Mouse (Mus musculus) intestine, embryonic 15.5 days (tissue): ENCODE results near the gene Ppm1l. TPM values are rescaled to one million over a fixed set of nuclear protein-coding genes. Genes with fewer than 3 reads are reported as not detected.
"Not testable (repeated sequence)": the region's sequence is repeated elsewhere in the genome, so short reads cannot be mapped to it uniquely, and the experiment has no call there.

ENCODE experiments used
- ATAC-seq: fragments of 200-750 bp; cut with Nextera tagmentation; 2 replicates; pipeline ENCODE4 v1.8.0; 2017; ENCODE audit warnings: moderate TSS enrichment, moderate library complexity
- H3K27ac ChIP-seq: fragments of 300-500 bp; sonication (generic); 2 replicates; pipeline ENCODE4 v1.5.1; 2015; ENCODE audit warnings: mild to moderate bottlenecking, inconsistent platforms
- H3K27me3 ChIP-seq: fragments of 300-500 bp; sonication (generic); replicated peaks from 2 replicates; pipeline ENCODE4 v1.6.1; 2015; ENCODE audit warnings: inconsistent platforms
- H3K36me3 ChIP-seq: fragments of 300-500 bp; sonication (generic); 2 replicates; pipeline ENCODE4 v1.6.1; 2015; ENCODE audit warnings: inconsistent platforms
- H3K4me1 ChIP-seq: fragments of 300-500 bp; sonication (generic); replicated peaks from 2 replicates; pipeline ENCODE4 v1.6.1; 2015; ENCODE audit warnings: inconsistent platforms
- H3K4me2 ChIP-seq: fragments of 300-500 bp; sonication (generic); replicated peaks from 2 replicates; pipeline ENCODE4 v1.6.1; 2015; ENCODE audit warnings: mild to moderate bottlenecking, inconsistent platforms
- H3K4me3 ChIP-seq: fragments of 300-500 bp; sonication (generic); replicated peaks from 2 replicates; pipeline ENCODE4 v1.5.1; 2015; ENCODE audit warnings: inconsistent platforms
- H3K9ac ChIP-seq: fragments of 300-500 bp; sonication (generic); 2 replicates; pipeline ENCODE4 v1.6.1; 2015; ENCODE audit warnings: inconsistent platforms
- H3K9me3 ChIP-seq: fragments of 300-500 bp; sonication (generic); 2 replicates; pipeline ENCODE4 v1.6.1; 2016; ENCODE audit warnings: inconsistent platforms
- WGBS: fragments of 180-500 bp; shearing (Covaris S2); methylation state at CpG from one replicate; pipeline ENCODE4 v1.1.7; 2015; 5-methylcytosine and 5-hydroxymethylcytosine counted together
- polyA plus RNA-seq: library from polyadenylated mRNA; unstranded; fragments of >200 nt; fragmentation: Nextera tagmentation; extraction: Ambion mirVana; gene quantifications from 2 replicates; pipeline ENCODE4 v1.2.1, GENCODE M21; 2015

Gene Ppm1l
- polyA plus RNA-seq, 1 experiment from 2014 or later = 5.8 TPM

GRCm38 (mm10) chr3:69545017-69545416 lies 228.4 kb downstream of the Ppm1l start:
- Histone ChIP-seq H3K27ac (no peak overlapping the region), H3K4me3 (no peak overlapping the region), H3K4me1 (no peaks in the 10 kb centered on the region), H3K9ac (no peak overlapping the region), H3K27me3 (no peaks in the 10 kb centered on the region), H3K9me3 (no peaks in the 10 kb centered on the region), H3K4me2 (no peak overlapping the region), H3K36me3 (no peaks in the 10 kb centered on the region)
- 70% methylated on average over 5 of the region's 5 CpGs for WGBS
- ATAC-seq = no peak

- H3K36me3 ChIP-seq = no peaks in the 10 kb centered on the region
- H3K9me3 ChIP-seq = no peaks in the 10 kb centered on the region
- H3K27me3 ChIP-seq = no peaks in the 10 kb centered on the region
- no peak overlapping the region for H3K4me3 ChIP-seq
- H3K9ac ChIP-seq = no peak overlapping the region
- no peak for ATAC-seq
- no peak overlapping the region for H3K4me2 ChIP-seq
- no peaks in the 10 kb centered on the region for H3K4me1 ChIP-seq
- 75% methylated on average over 22 of the region's 22 CpGs for WGBS
- H3K27ac ChIP-seq = no peak overlapping the region
Observed at GRCm38 (mm10) chr3:69548704-69549455, 232.2 kb downstream of the Ppm1l start.

DNA sequence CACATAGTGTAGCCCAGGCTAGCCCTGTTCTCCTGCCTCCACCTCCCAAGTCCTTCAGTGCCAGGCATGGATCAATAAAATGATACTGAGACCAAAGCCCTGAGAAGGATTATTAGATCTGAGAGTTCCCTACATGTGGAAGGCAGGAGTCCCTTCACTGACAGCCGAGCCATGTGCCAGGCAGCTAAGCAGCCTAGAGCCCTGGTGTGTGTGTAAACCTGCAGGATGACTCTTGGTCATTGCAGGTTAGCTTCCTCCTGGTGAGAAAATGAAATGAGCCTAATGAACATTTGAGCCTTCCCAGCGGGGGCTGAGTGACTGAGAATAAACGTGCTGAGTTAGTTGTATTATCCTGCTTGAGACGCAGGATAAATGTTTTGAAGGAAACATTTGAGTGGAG lies 232.9 kb downstream of the Ppm1l start:
- no peak overlapping the region for H3K4me3 ChIP-seq
- no peak overlapping the region for H3K4me2 ChIP-seq
- no peak for ATAC-seq
- no peaks in the 10 kb centered on the region for H3K9me3 ChIP-seq
- H3K36me3 ChIP-seq = no peaks in the 10 kb centered on the region
- no peaks in the 10 kb centered on the region for H3K4me1 ChIP-seq
- 78% methylated on average over 4 of the region's 4 CpGs for WGBS
- no peak overlapping the region for H3K27ac ChIP-seq
- H3K27me3 ChIP-seq = no peaks in the 10 kb centered on the region
- no peak overlapping the region for H3K9ac ChIP-seq

- Histone ChIP-seq H3K4me3 (no peak overlapping the region), H3K4me1 (peaks cover 5% of the 10 kb centered on the region; the same call in 1 of the 2 replicates), H3K27ac (no peak overlapping the region), H3K36me3 (no peaks in the 10 kb centered on the region), H3K4me2 (no peak overlapping the region), H3K27me3 (no peaks in the 10 kb centered on the region), H3K9ac (no peak overlapping the region), H3K9me3 (no peaks in the 10 kb centered on the region)
- ATAC-seq = no peak
- 86% methylated on average over 6 of the region's 6 CpGs for WGBS
Observed at GRCm38 (mm10) chr3:69555511-69555910, 238.8 kb downstream of the Ppm1l start.

- Histone ChIP-seq H3K4me3 (no peak overlapping the region), H3K9me3 (no peaks in the 10 kb centered on the region), H3K4me2 (no peak overlapping the region), H3K36me3 (no peaks in the 10 kb centered on the region), H3K27ac (no peak overlapping the region), H3K9ac (no peak overlapping the region), H3K4me1 (peaks cover 5% of the 10 kb centered on the region; the same call in 1 of the 2 replicates), H3K27me3 (no peaks in the 10 kb centered on the region)
- ATAC-seq = no peak
- 81% methylated on average over 12 of the region's 12 CpGs for WGBS
Observed at GRCm38 (mm10) chr3:69556092-69556778, 239.6 kb downstream of the Ppm1l start.

- Histone ChIP-seq H3K27ac (no peak overlapping the region), H3K9ac (no peak overlapping the region), H3K36me3 (no peaks in the 10 kb centered on the region), H3K4me1 (peaks cover 5% of the 10 kb centered on the region; the same call in 1 of the 2 replicates), H3K9me3 (no peaks in the 10 kb centered on the region), H3K4me3 (no peak overlapping the region), H3K4me2 (no peak overlapping the region), H3K27me3 (no peaks in the 10 kb centered on the region)
- ATAC-seq = no peak
- WGBS = 62% methylated on average over 6 of the region's 6 CpGs
Observed at GRCm38 (mm10) chr3:69559316-69559974, 242.8 kb downstream of the Ppm1l start.

- Histone ChIP-seq H3K9ac (no peak overlapping the region), H3K36me3 (no peaks in the 10 kb centered on the region), H3K27me3 (no peaks in the 10 kb centered on the region), H3K4me3 (no peak overlapping the region), H3K4me2 (no peak overlapping the region), H3K27ac (no peak overlapping the region), H3K4me1 (peaks cover 5% of the 10 kb centered on the region; the same call in 1 of the 2 replicates), H3K9me3 (no peaks in the 10 kb centered on the region)
- ATAC-seq = no peak; the same call in 1 of the 2 replicates
- 52% methylated on average over 7 of the region's 7 CpGs for WGBS
Observed at GRCm38 (mm10) chr3:69559975-69560330, 243.3 kb downstream of the Ppm1l start.

DNA sequence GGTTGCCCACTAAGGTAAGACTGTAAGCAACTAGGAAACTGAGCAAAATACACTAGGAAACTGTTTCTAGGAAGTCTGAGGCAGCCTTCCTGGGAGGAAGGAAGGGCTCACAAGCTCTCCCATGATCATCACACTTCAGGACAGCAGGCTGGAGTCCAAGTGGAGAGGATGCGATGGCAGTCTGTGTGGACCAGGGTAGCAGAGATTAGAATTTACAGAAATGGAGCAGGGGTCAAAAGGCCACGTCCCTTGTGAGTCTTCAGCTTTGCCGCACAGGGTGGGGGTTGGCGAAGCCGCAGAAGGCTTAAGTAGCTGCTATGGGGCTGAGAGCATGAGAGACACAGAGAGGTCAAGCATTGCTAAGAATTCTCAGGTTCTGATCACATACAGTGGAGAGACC lies 245.0 kb downstream of the Ppm1l start:
- Histone ChIP-seq H3K36me3 (no peaks in the 10 kb centered on the region), H3K27me3 (no peaks in the 10 kb centered on the region), H3K9ac (no peak overlapping the region), H3K4me3 (no peak overlapping the region), H3K27ac (no peak overlapping the region), H3K4me2 (no peak overlapping the region), H3K9me3 (no peaks in the 10 kb centered on the region), H3K4me1 (peaks cover 5% of the 10 kb centered on the region; the same call in 1 of the 2 replicates)
- WGBS = 63% methylated on average over 5 of the region's 5 CpGs
- ATAC-seq = no peak

- Histone ChIP-seq H3K27me3 (no peaks in the 10 kb centered on the region), H3K27ac (no peak overlapping the region), H3K9ac (no peak overlapping the region), H3K4me2 (no peak overlapping the region), H3K36me3 (no peaks in the 10 kb centered on the region), H3K4me1 (peaks cover 3% of the 10 kb centered on the region; the same call in 1 of the 2 replicates), H3K4me3 (no peak overlapping the region), H3K9me3 (no peaks in the 10 kb centered on the region)
- no peak for ATAC-seq
- WGBS = 81% methylated on average over 6 of the region's 6 CpGs
Observed at GRCm38 (mm10) chr3:69563406-69563805, 246.7 kb downstream of the Ppm1l start.

GRCm38 (mm10) chr3:69565586-69565985 lies 248.9 kb downstream of the Ppm1l start:
- not testable (repeated sequence) for H3K4me1 ChIP-seq, H3K9me3 ChIP-seq, H3K27ac ChIP-seq, H3K36me3 ChIP-seq, H3K4me2 ChIP-seq, ATAC-seq, H3K4me3 ChIP-seq, H3K27me3 ChIP-seq, H3K9ac ChIP-seq
- 95% methylated on average over 1 of the region's 1 CpGs for WGBS

DNA sequence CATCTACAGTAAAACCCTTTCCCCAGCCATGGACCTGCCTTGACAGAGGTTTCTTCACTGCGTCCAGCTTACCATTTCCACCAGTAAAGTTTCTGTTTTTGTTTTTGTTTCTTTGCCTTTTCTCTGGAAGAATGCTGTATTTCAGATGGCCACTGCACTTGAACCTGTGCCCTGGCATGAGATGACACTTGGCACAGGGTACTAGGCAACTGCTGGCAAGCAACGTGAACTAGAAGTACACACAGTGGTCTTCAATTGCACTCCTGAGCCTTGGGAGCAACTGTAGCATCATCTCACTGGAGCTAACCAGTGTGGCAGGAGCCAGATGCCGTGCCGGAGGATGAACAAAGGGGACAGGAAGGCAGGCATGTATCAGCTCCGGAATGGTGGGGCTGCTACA lies 255.9 kb downstream of the Ppm1l start:
- Histone ChIP-seq H3K9ac (no peak overlapping the region), H3K27me3 (no peaks in the 10 kb centered on the region), H3K4me1 (no peaks in the 10 kb centered on the region), H3K4me2 (no peak overlapping the region), H3K27ac (no peak overlapping the region), H3K36me3 (no peaks in the 10 kb centered on the region), H3K9me3 (no peaks in the 10 kb centered on the region), H3K4me3 (no peak overlapping the region)
- no peak for ATAC-seq
- 91% methylated on average over 5 of the region's 5 CpGs for WGBS

- ATAC-seq = no peak
Observed at GRCm38 (mm10) chr3:69575577-69575976, 258.9 kb downstream of the Ppm1l start.

More at GRCm38 (mm10) chr3:69575577-69575976, 258.9 kb downstream of the Ppm1l start:
- Histone ChIP-seq H3K36me3 (no peaks in the 10 kb centered on the region), H3K9ac (no peak overlapping the region), H3K9me3 (no peaks in the 10 kb centered on the region), H3K4me3 (no peak overlapping the region), H3K4me1 (no peaks in the 10 kb centered on the region), H3K4me2 (no peak overlapping the region), H3K27me3 (no peaks in the 10 kb centered on the region), H3K27ac (no peak overlapping the region)
- 93% methylated on average over 11 of the region's 11 CpGs for WGBS
